Mouse (Mus musculus): ENCODE measurements at regions not wholly inside any gene's neighbourhood (a gene's known extent, or its start where the extent isn't known, plus 50 kb on each side); places are given as distances from the start of the nearest gene placed in this dataset.

DNA sequence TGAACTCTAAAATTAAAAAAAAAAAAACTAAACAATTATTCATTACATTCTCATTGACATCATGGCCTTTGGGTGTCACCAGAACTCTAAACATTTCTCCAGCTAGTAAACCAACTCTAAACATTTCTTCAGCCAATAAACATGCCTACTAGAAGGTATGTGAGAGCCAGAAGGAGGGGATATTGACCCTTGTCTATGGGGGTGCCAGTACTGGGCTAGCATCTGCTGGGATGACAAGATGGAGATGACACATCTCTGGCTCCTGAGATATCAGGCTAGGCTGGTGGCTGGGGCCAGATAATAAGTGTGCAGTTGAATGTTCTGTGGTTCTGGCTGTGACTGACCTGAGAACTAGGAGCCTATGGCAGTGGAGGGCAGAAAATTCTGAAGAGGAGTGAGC, 144.6 kb downstream of the Tmem38b start:
- Histone ChIP-seq H3K9ac (no peak overlapping the region), H3K4me2 (no peak overlapping the region), H3K36me3 (no peaks in the 10 kb centered on the region), H3K4me3 (no peak overlapping the region), H3K4me1 (no peaks in the 10 kb centered on the region), H3K9me3 (replicated peaks) (no peaks in the 10 kb centered on the region), H3K27ac (no peak overlapping the region), H3K27me3 (replicated peaks) (no peaks in the 10 kb centered on the region)
- no peak for ATAC-seq

DNA sequence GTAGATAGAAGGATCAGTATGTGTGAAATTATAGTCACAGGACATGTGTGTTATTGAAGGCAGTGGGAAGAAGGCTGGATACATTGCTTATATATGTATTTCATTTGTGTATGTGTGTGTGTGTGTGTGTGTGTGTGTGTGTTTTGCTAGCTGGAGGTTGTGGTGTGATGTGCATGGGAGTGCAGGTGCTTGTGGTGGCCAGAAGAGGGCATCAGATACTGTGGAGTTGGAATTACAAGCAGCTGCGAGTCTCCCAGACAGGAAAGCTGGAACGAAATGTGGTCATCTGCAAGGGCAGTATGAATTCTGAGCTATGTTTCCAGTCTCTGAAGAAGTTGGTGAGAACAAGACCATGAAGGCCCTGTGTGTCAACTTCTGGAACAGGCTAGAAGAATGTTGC, 145.1 kb downstream of the Tmem38b start:
- H3K36me3 ChIP-seq: no peaks in the 10 kb centered on the region
- H3K27me3 ChIP-seq (replicated peaks): no peaks in the 10 kb centered on the region
- no peak overlapping the region for H3K4me3 ChIP-seq
- ATAC-seq: no peak
- H3K4me1 ChIP-seq: no peaks in the 10 kb centered on the region
- no peak overlapping the region for H3K4me2 ChIP-seq
- H3K27ac ChIP-seq: no peak overlapping the region
- no peak overlapping the region for H3K9ac ChIP-seq
- WGBS (ENCODE audit: insufficient replicate concordance): 66% methylated on average over 2 of the region's 2 CpGs
- no peaks in the 10 kb centered on the region for H3K9me3 ChIP-seq (replicated peaks)

DNA sequence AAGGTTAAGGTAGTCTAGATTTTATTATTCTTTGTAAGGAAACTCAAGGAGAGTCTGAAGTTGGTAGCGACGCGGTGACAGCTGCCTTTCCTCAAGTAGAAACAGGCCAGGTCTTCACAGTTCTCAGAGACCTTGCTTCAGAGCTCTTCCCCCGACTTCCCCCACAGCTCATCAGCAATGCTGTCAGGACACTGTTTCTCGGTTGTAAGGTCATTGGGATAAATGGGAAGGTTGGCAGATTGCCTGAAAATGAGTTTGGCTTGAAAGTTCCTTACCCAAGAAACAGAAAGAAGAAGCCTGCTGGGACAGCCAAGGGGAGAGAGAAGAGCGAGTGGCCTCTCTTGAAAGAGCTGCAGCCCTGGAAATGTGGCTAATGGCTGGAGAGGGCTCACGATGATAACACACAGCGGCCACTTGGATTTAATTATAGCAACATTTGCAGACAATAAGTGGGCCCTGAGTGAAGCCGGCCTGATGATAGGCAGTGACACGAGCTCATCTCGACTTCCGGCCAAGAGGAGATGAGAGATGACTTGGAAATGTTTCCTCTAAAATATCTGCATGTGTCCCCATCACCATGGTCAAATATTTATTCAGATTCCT, 150.3 kb downstream of the Tmem38b start:
- Histone ChIP-seq H3K4me1 (no peaks in the 10 kb centered on the region), H3K36me3 (no peaks in the 10 kb centered on the region), H3K9me3 (replicated peaks) (no peaks in the 10 kb centered on the region), H3K4me2 (no peak overlapping the region), H3K27ac (no peak overlapping the region), H3K27me3 (replicated peaks) (no peaks in the 10 kb centered on the region), H3K4me3 (no peak overlapping the region), H3K9ac (no peak overlapping the region)
- ATAC-seq: no peak
- 65% methylated on average over 12 of the region's 12 CpGs for WGBS (ENCODE audit: insufficient replicate concordance)

DNA sequence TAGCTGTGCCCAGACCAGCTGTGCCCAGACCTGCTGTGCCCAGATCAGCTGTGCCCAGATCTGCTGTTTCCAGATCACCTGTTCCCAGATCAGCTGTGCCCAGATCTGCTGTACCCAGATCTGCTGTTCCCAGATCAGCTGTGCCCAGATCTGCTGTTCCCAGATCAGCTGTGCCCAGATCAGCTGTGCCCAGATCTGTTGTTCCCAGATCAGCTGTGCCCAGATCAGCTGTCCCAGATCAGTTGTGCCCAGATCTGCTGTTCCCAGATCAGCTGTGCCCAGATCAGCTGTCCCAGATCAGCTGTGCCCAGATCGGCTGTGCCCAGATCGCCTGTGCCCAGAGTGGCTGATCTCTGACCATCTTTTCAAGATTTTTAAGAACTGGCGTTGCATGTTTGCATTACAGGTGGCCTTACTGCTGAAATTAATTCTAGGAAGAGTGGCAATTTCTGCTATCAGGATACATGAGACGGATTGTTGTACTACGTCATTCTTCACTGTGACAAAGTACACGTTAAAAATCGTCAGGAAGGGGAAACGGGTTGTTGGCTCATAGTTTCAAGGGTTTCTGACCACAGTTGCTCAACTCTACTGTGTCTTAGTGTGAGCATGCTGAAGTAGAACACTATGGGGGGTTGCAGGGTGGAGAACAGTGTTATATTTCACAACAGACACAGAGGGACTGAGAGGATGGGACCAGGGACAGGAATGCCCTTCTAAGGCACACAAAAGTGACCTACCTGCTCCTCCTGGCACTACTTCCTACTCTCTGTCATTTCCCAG, 160.9 kb downstream of the Tmem38b start:
- 50% methylated on average over 8 of the region's 8 CpGs for WGBS (ENCODE audit: insufficient replicate concordance)
- H3K27ac ChIP-seq: no peak overlapping the region
- H3K27me3 ChIP-seq (replicated peaks): no peaks in the 10 kb centered on the region
- no peaks in the 10 kb centered on the region for H3K9me3 ChIP-seq (replicated peaks)
- H3K9ac ChIP-seq: no peak overlapping the region
- H3K4me3 ChIP-seq: no peak overlapping the region
- H3K4me1 ChIP-seq: no peaks in the 10 kb centered on the region
- ATAC-seq: no peak
- no peak overlapping the region for H3K4me2 ChIP-seq
- no peaks in the 10 kb centered on the region for H3K36me3 ChIP-seq

DNA sequence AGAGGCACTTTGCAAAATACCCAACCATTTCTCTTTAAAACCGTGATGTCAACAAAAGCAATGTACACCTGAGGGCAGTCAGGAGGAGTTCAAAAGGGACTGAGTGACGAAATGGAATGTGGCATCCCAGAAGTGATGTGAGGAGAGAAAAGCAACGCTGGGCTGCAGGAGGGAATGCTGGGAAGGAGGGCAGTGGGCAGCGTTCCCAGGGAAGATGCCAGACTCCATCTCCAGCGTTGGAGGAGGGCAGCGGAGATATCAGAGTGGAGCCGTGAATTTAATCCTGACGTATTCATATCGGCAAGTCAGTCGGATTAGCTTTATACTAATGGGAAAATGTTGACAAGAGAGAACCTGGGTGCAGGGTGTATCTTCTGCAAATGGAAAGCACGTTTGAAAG, 161.7 kb downstream of the Tmem38b start:
- no peak overlapping the region for H3K4me3 ChIP-seq
- no peak overlapping the region for H3K9ac ChIP-seq
- H3K36me3 ChIP-seq: no peaks in the 10 kb centered on the region
- no peaks in the 10 kb centered on the region for H3K9me3 ChIP-seq (replicated peaks)
- H3K4me1 ChIP-seq: no peaks in the 10 kb centered on the region
- no peak overlapping the region for H3K4me2 ChIP-seq
- no peak for ATAC-seq
- WGBS (ENCODE audit: insufficient replicate concordance): 69% methylated on average over 11 of the region's 11 CpGs
- no peak overlapping the region for H3K27ac ChIP-seq
- H3K27me3 ChIP-seq (replicated peaks): no peaks in the 10 kb centered on the region

DNA sequence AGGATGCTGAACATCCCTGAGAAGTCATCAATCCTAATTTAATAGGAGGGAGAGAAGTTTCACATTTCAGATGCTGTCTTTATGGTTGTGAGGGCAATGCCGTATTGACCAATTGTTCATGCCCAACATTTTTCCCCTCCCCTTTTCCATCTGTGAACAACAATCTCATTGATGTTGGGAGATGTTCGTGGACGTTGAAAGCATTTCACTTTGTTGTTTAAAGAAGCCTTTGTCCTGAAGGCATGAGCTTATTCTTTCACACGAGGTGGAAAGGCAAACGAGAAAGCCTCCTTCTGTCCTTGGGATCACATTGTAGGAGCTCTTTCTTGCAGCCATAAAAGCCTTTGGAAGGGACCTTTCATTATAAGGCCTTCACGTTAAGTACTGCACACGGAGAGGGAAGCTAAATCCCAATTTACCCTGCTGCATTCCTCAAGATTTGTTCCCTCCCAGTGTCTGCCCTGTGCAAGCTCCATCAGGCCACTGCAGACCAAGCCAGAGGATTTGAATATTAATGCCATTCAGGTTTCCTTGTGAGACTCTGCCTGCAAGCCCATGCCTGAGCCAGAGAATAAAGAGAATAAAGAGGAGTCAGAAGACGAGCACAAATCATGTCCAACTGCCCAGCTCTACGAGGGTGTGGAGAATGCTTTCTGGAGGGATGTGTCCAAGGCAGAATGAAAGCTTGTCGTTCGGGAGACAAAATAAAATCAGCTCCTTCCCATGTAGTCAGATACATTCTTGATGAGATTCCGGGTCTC, 195.4 kb downstream of the Tmem38b start:
- 55% methylated on average over 12 of the region's 12 CpGs for WGBS (ENCODE audit: insufficient replicate concordance)
- no peaks in the 10 kb centered on the region for H3K27me3 ChIP-seq (replicated peaks)
- no peaks in the 10 kb centered on the region for H3K36me3 ChIP-seq
- no peak overlapping the region for H3K4me2 ChIP-seq
- H3K4me3 ChIP-seq: no peak overlapping the region
- no peak overlapping the region for H3K27ac ChIP-seq
- no peaks in the 10 kb centered on the region for H3K9me3 ChIP-seq (replicated peaks)
- H3K9ac ChIP-seq: no peak overlapping the region
- H3K4me1 ChIP-seq: no peaks in the 10 kb centered on the region
- ATAC-seq: no peak

DNA sequence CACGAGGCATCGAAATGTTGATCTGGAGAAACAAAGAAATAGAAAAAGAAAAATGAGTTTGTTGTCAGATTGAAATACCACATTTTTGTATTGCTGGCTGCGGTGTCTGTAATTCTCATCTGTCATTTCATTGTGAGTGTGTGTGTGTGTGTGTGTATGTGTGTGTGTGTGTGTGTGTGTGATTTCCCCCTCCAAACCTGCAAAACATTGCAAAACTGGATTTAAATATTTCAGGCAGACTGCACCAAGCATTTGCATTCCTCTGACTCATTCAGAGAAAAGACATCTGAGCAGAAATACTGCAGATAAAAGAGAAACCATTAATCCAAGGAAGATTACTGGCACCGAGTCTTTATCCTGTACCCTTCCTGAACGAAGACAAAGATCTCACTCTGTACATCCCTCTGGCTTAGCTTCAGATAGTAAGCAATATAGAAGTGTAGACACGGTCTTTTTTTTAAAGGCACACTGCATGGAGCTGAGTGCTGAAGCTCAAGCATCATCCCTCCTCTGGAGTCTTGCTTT, 196.1 kb downstream of the Tmem38b start:
- H3K4me1 ChIP-seq: no peaks in the 10 kb centered on the region
- no peaks in the 10 kb centered on the region for H3K9me3 ChIP-seq (replicated peaks)
- H3K4me2 ChIP-seq: no peak overlapping the region
- 60% methylated on average over 6 of the region's 6 CpGs for WGBS (ENCODE audit: insufficient replicate concordance)
- H3K36me3 ChIP-seq: no peaks in the 10 kb centered on the region
- H3K27ac ChIP-seq: no peak overlapping the region
- no peak for ATAC-seq
- no peak overlapping the region for H3K4me3 ChIP-seq
- no peak overlapping the region for H3K9ac ChIP-seq
- H3K27me3 ChIP-seq (replicated peaks): no peaks in the 10 kb centered on the region

DNA sequence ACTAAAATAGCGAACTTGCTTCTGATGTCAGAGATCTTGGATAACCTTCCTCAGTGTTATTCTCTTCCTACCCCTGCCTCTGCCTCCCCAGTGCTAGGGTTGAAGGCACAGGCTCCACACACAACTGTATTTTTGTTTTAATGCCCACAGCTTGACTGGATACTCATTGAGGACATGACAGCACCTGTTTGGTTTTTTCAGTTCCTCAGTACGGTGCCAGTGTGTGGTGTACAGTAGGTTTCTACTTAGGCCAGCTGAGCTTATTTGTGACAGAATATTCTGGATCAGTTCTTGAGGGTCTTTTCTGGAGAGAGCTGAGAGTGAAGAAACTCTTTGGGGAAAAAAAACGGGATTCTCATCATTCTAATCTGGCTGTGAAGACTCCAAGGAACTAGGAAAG, 201.1 kb downstream of the Tmem38b start:
- no peak overlapping the region for H3K4me2 ChIP-seq
- no peaks in the 10 kb centered on the region for H3K9me3 ChIP-seq (replicated peaks)
- 67% methylated on average over 3 of the region's 3 CpGs for WGBS (ENCODE audit: insufficient replicate concordance)
- no peak overlapping the region for H3K9ac ChIP-seq
- no peak overlapping the region for H3K4me3 ChIP-seq
- no peaks in the 10 kb centered on the region for H3K36me3 ChIP-seq
- H3K4me1 ChIP-seq: no peaks in the 10 kb centered on the region
- no peaks in the 10 kb centered on the region for H3K27me3 ChIP-seq (replicated peaks)
- ATAC-seq: no peak
- no peak overlapping the region for H3K27ac ChIP-seq

DNA sequence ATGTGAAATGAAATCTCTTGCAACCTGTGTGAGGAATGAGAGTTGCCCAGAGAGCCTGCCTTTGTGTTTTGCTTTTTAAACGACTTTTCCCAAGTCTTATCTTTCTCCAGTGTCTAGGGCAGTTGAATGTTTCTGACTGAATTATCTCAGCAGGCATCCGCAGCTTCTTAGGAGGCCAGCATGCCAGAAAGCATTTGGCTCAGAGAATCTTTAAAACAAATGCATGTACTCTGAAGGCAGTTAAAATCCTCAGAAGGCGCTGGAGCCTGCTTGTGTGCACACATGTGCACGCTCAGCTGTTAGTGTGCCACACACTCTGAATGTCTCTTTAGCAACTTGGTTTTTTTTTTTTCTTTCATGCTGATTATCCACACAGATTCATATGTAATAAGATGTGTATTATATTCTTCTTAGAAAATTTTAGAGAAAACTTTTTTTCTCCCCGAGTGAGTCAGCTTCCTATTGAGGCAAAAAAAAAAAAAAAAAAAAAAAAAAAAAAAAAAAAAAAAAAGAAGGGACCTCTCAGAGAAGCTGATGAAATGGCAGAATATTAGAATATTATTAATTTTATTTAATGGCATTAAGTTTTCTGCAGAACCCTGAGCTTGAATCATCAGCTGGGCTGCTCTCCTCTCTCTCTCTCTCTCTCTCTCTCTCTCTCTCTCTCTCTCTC, 201.9 kb downstream of the Tmem38b start:
- H3K4me1 ChIP-seq: no peaks in the 10 kb centered on the region
- no peaks in the 10 kb centered on the region for H3K9me3 ChIP-seq (replicated peaks)
- H3K9ac ChIP-seq: no peak overlapping the region
- H3K4me2 ChIP-seq: no peak overlapping the region
- no peak for ATAC-seq
- H3K27ac ChIP-seq: no peak overlapping the region
- H3K36me3 ChIP-seq: no peaks in the 10 kb centered on the region
- H3K4me3 ChIP-seq: no peak overlapping the region
- WGBS (ENCODE audit: insufficient replicate concordance): 39% methylated on average over 5 of the region's 5 CpGs
- no peaks in the 10 kb centered on the region for H3K27me3 ChIP-seq (replicated peaks)

DNA sequence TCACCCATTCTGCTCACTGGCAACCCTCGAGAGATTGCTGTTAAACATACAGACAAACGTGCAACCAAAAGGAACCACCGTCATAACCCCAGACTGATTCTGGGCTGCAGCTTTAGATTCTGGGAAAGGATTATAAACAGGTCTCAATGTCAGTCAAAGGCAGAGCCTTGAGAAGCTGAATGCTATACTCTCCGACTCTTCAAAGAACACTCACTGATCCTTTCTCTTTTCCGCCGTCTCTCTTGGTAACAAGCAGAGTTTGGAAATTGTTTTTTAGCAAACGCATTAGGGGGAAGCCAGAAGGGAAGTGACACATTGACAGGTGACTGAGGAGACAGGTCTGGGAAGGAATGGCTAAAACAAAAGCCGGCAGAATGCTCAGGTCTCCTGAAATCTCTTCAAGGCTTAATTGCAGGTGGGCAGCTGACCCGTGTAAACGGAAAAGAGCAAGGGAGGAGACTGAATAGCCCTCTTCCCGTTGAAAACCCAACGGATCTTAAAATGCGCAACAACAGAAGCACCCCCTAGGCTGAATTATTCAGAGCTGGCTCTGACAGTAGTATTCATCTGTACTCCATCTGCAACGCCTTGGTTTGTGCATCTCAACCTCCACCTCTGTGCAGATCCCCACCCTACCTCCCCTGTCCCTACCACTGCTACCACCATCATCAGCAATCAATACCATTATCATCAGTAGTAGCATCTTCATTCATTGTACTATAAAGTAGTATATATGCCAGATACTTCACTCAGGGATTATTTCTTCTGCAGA, 219.6 kb downstream of the Tmem38b start:
- H3K36me3 ChIP-seq: no peaks in the 10 kb centered on the region
- no peak overlapping the region for H3K4me3 ChIP-seq
- no peak overlapping the region for H3K9ac ChIP-seq
- 54% methylated on average over 14 of the region's 14 CpGs for WGBS (ENCODE audit: insufficient replicate concordance)
- no peaks in the 10 kb centered on the region for H3K27me3 ChIP-seq (replicated peaks)
- no peak overlapping the region for H3K27ac ChIP-seq
- no peak for ATAC-seq
- no peak overlapping the region for H3K4me2 ChIP-seq
- H3K4me1 ChIP-seq: no peaks in the 10 kb centered on the region
- no peaks in the 10 kb centered on the region for H3K9me3 ChIP-seq (replicated peaks)

DNA sequence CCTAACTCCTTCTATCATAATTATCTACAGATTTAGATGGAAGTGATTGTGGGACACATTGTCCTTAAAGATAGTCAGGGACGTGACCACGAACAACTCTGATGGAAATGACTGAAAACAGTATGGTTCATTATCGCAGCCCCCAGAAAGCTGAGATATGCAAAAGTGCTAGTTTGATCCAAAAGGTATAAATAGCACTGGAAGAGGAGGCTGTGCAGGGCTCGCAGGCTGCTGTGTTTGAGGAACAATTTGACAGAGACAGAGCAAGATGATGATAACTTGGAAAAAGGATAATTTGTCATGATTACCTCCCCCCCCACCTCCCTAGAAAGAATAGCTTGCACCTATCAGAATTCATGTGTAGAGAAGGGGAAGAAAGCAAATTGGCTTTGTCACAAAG, 238.5 kb downstream of the Tmem38b start:
- ATAC-seq: no peak
- Histone ChIP-seq H3K27ac (no peak overlapping the region), H3K36me3 (no peaks in the 10 kb centered on the region), H3K4me1 (no peaks in the 10 kb centered on the region), H3K27me3 (replicated peaks) (no peaks in the 10 kb centered on the region), H3K9me3 (replicated peaks) (no peaks in the 10 kb centered on the region), H3K4me2 (no peak overlapping the region), H3K9ac (no peak overlapping the region), H3K4me3 (no peak overlapping the region)
- WGBS (ENCODE audit: insufficient replicate concordance): 64% methylated on average over 4 of the region's 4 CpGs
